Mouse (Mus musculus) liver, embryonic 13.5 days (tissue): Measurements from ENCODE around the gene Phox2b. TPM values are rescaled to one million over a fixed set of nuclear protein-coding genes. Genes with fewer than 3 reads are reported as not detected.

Experiments
- ATAC-seq: fragments of 200-750 bp; cut with Nextera tagmentation; 2 replicates; pipeline ENCODE4 v1.8.0; 2017; ENCODE audit warnings: low read depth, mild to moderate bottlenecking, moderate number of reproducible peaks, moderate library complexity
- DNase-seq: peaks from one replicate; pipeline ENCODE4 v3.0.0; 2022
- H3K27ac ChIP-seq: fragments of 300-500 bp; sonication (generic); 2 replicates; pipeline ENCODE4 v1.5.1; 2015; ENCODE audit warnings: moderate library complexity, mild to moderate bottlenecking, inconsistent platforms
- H3K27me3 ChIP-seq: fragments of 300-500 bp; sonication (generic); 2 replicates; pipeline ENCODE4 v1.6.1; 2015; ENCODE audit warnings: mild to moderate bottlenecking, inconsistent platforms
- H3K36me3 ChIP-seq: fragments of 300-500 bp; sonication (generic); 2 replicates; pipeline ENCODE4 v1.6.1; 2015; ENCODE audit warnings: mild to moderate bottlenecking, inconsistent platforms
- H3K4me1 ChIP-seq: fragments of 300-500 bp; sonication (generic); replicated peaks from 2 replicates; pipeline ENCODE4 v1.6.1; 2015; ENCODE audit warnings: inconsistent platforms
- H3K4me2 ChIP-seq: fragments of 300-500 bp; sonication (generic); 2 replicates; pipeline ENCODE4 v1.6.1; 2015; ENCODE audit warnings: inconsistent platforms, mild to moderate bottlenecking, moderate library complexity
- H3K4me3 ChIP-seq: fragments of 300-500 bp; sonication (generic); replicated peaks from 2 replicates; pipeline ENCODE4 v1.5.1; 2015; ENCODE audit warnings: mild to moderate bottlenecking, inconsistent platforms
- H3K9ac ChIP-seq: fragments of 300-500 bp; sonication (generic); 2 replicates; pipeline ENCODE4 v1.6.1; 2015; ENCODE audit warnings: mild to moderate bottlenecking, inconsistent platforms
- H3K9me3 ChIP-seq: fragments of 300-500 bp; sonication (generic); replicated peaks from 2 replicates; pipeline ENCODE4 v1.6.1; 2016; ENCODE audit warnings: inconsistent platforms
- WGBS: fragments of 180-500 bp; shearing (Covaris S2); methylation state at CpG from one replicate; pipeline ENCODE4 v1.1.7; 2015; ENCODE audit not compliant: insufficient replicate concordance; 5-methylcytosine and 5-hydroxymethylcytosine counted together
- polyA plus RNA-seq: library from polyadenylated mRNA; unstranded; fragments of >200 nt; fragmentation: Nextera tagmentation; extraction: Ambion mirVana; gene quantifications from 2 replicates; pipeline ENCODE4 v1.2.1, GENCODE M21; 2015

The Phox2b gene
- polyA plus RNA-seq, 1 experiment from 2014 or later, result 0.06 TPM

DNA sequence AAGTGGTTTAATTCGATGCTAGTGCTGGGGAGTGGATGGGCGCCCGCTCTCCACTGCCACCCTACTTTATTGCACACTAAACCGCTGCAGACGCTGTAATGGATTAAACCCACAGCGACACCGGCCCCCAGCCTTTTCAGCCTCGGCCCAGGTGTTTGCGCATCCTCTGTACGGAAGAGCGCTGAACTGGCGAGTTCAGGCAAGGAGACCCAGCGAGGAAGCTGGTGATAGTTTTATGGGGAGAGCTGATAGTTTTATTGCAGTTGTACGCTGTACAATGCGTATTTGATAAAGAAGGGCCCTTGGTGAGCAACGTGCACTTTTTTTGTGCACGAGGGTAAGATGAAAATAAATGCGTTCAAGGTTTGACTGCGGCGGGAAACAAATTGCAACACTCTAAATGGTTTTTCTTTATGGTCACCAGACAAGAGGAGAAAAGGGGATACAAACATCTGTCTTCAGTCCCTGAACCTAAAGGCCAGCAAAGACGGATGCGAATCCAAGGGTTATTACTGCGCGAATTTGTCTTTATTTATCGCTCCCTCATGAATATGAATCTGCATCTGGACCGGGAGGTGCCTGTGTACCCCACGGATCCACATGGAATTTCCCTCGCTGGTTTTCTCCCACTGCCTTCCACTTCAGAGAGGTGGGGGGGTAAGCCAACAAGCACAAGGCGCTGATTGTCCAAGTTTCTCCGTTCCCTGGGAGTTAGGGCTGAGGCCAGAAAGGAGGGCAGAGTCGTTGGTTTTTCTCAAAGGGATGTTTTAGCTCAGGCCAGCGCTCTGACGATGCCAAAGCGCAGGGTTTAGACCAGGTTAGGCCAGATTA is 1.7 kb upstream of the Phox2b start:
- DNase-seq, result no peak
- no peak overlapping the region for H3K9ac ChIP-seq
- no peak overlapping the region for H3K27ac ChIP-seq
- 3% methylated on average over 34 of the region's 34 CpGs for WGBS
- H3K4me2 ChIP-seq, result no peak overlapping the region
- H3K9me3 ChIP-seq, result no peaks in the 10 kb centered on the region
- ATAC-seq, result no peak
- peaks cover 94% of the 10 kb centered on the region for H3K27me3 ChIP-seq
- H3K4me3 ChIP-seq, result no peak overlapping the region
- no peaks in the 10 kb centered on the region for H3K36me3 ChIP-seq
- peaks cover 4% of the 10 kb centered on the region for H3K4me1 ChIP-seq

DNA sequence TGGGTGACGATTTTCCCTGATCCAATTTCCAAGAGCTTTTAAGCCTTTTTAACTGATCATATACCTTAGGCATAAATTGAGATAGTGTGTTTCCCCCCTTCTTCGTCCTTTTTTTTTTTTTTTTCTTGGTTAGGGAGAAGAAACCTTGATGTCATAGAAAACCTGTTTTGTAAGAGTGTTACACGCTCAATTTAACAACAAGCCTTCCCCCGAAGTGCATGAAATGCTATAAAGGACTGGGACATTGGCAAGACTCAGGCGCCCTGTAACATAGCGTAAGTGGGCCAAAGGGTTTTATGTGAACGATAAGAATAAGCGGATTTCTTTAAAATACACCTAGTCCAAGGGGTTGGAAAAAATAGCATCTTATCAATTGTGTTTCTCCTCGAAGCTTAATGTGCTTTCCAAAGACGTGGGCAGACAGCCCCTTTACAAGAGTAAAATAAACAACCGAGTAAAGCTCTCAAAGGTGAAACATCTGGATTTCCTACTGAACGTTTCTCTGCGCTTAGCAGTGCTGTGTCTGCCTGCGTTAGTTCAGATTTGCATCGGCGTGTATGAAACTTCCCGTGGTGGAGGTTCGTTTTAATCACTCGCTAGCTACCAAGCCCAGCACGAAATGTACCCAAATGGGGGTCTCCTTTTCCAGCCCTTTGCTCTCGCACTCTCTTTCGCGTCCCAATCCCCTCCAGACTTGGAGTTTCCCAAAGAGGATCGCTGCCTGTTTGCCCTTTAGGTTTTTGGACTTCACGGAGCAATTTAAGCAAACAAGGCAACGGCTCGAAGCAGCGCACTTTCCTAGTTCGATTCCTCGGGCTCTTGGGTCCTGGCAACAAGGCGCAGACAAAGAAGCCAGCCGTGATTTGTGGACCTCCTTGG is 531 bp upstream of the Phox2b start:
- Histone ChIP-seq H3K4me1 (peaks cover 4% of the 10 kb centered on the region), H3K27ac (no peak overlapping the region), H3K4me3 (no peak overlapping the region), H3K27me3 (peaks cover 100% of the 10 kb centered on the region), H3K9me3 (no peaks in the 10 kb centered on the region), H3K9ac (no peak overlapping the region), H3K4me2 (no peak overlapping the region), H3K36me3 (no peaks in the 10 kb centered on the region)
- no peak for ATAC-seq
- DNase-seq, result no peak
- WGBS, result 4% methylated on average over 32 of the region's 32 CpGs

DNA sequence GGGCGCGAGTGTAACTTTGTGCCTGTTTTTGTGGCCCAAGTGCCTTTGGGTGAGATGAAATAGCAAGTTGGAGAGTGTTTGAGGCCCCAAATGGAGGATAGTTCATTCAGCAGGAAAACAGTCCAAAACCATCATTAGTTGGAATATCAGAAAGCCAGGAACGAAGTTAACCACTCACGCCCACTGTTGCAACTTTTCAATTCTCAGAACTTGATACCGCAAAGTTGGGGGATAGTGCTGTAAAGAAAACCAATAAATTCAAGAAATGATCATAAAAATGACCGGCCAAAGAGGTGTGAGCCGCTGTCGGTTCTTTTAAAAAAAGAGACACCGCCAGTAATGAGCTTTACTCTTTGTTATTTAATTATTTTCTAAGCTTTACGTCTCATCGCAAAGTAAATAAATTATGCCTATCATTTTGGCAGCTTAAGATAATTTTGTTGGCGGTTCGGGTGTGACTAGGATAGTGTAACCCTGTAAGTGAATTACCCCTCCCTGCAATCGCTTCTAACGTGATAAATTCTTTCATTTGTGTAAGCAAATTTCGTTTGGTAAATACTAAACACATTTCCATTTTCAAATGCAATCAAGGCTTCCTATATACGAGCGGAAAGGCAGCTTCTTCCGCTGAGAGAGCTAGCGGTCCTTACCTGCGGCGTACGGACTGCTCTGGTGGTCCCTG is 909 bp downstream of the Phox2b start:
- Histone ChIP-seq H3K36me3 (no peaks in the 10 kb centered on the region), H3K4me3 (no peak overlapping the region), H3K27me3 (peaks cover 99% of the 10 kb centered on the region), H3K27ac (no peak overlapping the region), H3K9ac (no peak overlapping the region), H3K4me2 (no peak overlapping the region), H3K4me1 (peaks cover 4% of the 10 kb centered on the region), H3K9me3 (no peaks in the 10 kb centered on the region)
- DNase-seq (no peak), ATAC-seq (no peak)
- 4% methylated on average over 23 of the region's 23 CpGs for WGBS

DNA sequence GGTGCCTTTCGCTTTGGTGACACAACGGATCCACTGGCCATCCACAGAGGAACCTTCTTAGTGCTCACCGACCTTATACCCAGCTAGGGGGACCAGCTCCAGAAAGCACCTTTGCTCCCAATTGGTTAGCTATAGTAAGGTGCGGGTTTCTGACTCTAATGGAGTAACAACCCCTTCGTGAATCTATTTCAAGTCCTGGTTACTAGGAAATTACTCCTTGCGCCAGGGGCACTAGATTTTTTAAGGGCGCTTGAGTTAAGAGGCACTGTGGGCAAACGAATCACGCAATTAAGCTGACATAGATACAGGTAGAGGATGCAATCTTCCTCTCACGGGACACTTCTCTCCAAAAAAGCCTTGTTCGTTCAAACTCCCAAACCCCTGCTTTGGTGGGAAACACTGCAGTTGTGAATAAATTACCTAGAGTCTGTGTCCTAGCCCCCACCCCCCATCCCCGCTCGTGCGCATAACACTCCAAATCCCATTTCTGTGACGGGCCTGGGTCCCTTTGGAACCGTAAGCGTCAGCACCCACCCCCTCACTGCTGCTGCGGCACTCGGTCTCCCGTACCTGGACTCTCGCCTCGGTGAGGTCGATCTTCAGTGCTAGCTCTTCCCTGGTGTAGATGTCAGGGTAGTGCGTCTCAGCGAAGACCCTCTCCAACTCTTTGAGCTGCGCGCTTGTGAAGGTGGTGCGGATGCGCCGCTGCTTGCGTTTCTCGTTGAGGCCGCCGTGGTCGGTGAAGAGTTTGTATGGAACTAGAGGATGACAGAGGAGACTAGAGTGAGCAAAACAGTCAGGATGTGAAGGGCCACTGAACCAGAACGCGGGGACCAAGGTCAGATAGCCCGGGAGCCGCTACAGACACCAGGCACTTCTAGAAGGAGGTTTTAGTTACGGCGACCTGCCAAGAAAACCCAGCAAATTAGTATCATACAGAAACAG is 1.7 kb downstream of the Phox2b start:
- ATAC-seq (no peak), DNase-seq (no peak)
- no peaks in the 10 kb centered on the region for H3K36me3 ChIP-seq
- no peak overlapping the region for H3K27ac ChIP-seq
- no peak overlapping the region for H3K4me3 ChIP-seq
- no peaks in the 10 kb centered on the region for H3K9me3 ChIP-seq
- WGBS, result 3% methylated on average over 41 of the region's 41 CpGs
- no peak overlapping the region for H3K9ac ChIP-seq
- H3K27me3 ChIP-seq, result peaks cover 98% of the 10 kb centered on the region
- no peak overlapping the region for H3K4me2 ChIP-seq
- peaks cover 4% of the 10 kb centered on the region for H3K4me1 ChIP-seq

DNA sequence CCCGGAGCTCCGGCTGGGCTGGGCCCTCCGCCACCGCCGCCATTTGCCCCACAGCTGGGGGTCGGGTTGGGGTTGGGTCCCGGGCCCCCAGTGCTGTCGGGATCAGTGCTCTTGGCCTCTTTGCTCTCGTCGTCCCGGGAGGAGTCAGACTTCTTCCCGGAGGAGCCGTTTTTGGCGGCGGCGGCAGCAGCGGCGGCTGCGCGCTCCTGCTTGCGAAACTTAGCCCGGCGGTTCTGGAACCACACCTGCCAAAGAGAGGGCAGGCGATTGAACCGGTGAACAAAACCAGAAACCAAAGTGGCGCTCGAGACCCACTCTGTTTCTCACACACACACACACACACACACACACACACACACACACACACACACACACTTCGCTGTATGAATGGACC is 2.7 kb downstream of the Phox2b start:
- Histone ChIP-seq H3K4me2 (peak overlapping the region; percentile 50), H3K27ac (no peak overlapping the region), H3K9me3 (no peaks in the 10 kb centered on the region), H3K4me1 (peaks cover 4% of the 10 kb centered on the region), H3K36me3 (no peaks in the 10 kb centered on the region), H3K4me3 (peak overlapping the region; percentile 27; the same call in 1 of the 2 replicates), H3K9ac (no peak overlapping the region), H3K27me3 (peaks cover 97% of the 10 kb centered on the region)
- DNase-seq (no peak), ATAC-seq (no peak)
- WGBS, result under 1% methylated on average over 27 of the region's 28 CpGs

DNA sequence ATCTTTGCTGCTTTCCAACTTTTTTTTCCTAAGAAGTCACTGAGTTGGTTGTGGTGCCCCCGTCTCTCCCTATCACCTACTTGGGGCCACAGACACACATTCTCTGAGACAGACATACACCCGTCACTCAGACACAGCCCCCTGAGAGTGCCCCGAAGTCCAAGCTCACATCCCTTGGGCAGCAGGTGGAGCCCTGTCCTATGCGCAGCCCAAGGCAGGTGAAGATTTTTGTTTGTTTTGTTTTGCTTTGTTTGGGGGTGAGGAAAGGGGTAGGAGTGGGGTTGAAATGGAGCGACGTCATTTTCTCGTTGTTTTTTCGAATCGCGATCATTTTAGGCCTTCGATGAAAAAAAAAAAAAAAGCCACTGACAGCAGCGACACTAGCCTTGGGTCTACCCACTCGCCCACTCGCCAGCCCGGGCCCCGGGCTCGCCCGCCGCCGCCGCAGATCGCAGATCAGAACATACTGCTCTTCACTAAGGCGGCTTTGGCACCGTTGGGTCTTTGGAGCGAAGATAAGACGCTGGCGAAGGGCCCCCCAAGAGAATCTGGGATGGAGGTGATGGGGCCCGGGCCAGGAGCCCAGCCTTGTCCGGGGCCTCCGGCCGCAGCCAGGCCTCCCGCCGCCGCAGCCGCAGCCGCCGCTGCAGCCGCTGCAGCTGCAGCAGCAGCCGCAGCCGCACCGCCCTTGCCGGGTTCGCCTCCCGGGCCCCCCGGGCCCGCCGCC is 3.3 kb downstream of the Phox2b start:
- DNase-seq, result no peak
- Histone ChIP-seq H3K9me3 (no peaks in the 10 kb centered on the region), H3K36me3 (no peaks in the 10 kb centered on the region), H3K4me1 (peaks cover 4% of the 10 kb centered on the region), H3K4me2 (peak overlapping the region; percentile 50), H3K27ac (no peak overlapping the region), H3K9ac (no peak overlapping the region), H3K27me3 (peaks cover 93% of the 10 kb centered on the region), H3K4me3 (peak overlapping the region; percentile 27; the same call in 1 of the 2 replicates)
- 1% methylated on average over 46 of the region's 47 CpGs for WGBS
- no peak for ATAC-seq

DNA sequence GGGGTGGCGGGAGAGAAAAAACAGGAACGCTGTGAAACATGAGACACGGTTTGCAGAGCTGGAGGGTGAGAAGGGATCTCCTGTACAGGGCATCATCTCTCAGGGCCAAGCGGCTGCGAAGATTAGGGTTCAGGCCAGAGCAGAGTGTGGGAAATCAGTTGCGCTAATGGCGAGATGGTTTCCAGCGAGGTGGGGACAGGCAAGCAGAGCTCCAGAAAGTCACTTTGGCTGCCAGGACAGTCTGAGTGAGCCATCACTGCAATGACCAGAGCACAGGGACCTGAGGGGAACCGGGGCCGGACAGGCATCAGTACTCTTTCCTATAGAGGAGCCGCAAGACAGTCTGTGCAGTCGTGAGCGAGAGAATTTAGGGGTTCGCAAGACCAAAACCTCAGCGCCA is 3.9 kb downstream of the Phox2b start:
- no peak overlapping the region for H3K4me2 ChIP-seq
- no peaks in the 10 kb centered on the region for H3K36me3 ChIP-seq
- peaks cover 93% of the 10 kb centered on the region for H3K27me3 ChIP-seq
- H3K4me1 ChIP-seq, result peaks cover 4% of the 10 kb centered on the region
- WGBS, result 2% methylated on average over 15 of the region's 15 CpGs
- no peaks in the 10 kb centered on the region for H3K9me3 ChIP-seq
- DNase-seq (no peak), ATAC-seq (no peak)
- H3K4me3 ChIP-seq, result no peak overlapping the region
- no peak overlapping the region for H3K27ac ChIP-seq
- H3K9ac ChIP-seq, result no peak overlapping the region

DNA sequence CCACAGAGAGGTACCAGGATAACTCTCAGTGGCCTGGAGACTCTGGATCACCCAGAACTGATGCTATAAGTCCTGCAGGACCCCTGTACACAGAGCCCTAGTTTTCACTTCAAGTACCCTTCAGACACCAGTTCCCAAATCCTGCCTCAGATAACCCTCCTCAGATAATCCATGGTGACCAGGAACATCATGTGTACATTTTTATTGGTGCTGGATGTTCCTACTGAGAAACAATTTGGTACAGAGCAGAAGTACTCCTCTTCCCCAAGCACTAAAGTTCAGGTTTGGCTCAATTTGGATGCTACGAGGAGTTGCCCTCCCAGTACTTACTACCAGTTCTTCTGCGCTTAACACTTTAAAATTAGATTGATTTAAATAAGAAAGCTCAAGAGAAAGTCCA is 5.1 kb downstream of the Phox2b start:
- DNase-seq (no peak), ATAC-seq (no peak)
- Histone ChIP-seq H3K9ac (no peak overlapping the region), H3K36me3 (no peaks in the 10 kb centered on the region), H3K27me3 (peaks cover 82% of the 10 kb centered on the region), H3K9me3 (no peaks in the 10 kb centered on the region), H3K4me1 (peaks cover 4% of the 10 kb centered on the region), H3K4me3 (no peak overlapping the region), H3K27ac (no peak overlapping the region), H3K4me2 (no peak overlapping the region)
- 18% methylated on average over 2 of the region's 2 CpGs for WGBS

DNA sequence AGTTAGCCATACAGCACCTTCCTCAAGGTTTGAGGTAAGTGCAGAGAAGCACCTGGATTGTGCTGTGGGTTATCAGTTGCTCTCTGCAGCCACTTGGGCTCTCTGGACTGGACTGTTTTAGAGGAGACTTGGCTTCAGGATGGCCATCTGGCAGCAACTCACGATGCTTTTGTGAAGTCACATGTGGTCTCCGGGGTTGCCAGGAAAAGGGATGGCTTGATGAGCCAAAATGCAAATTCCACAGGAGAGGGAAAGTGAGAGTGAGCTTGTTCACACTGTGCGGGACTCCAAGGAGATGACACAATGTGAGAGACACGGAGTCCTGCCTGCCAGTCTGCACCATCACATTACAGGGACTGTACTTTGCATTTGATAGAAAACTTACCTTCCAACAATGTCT is 7.3 kb downstream of the Phox2b start:
- peaks cover 60% of the 10 kb centered on the region for H3K27me3 ChIP-seq
- no peak overlapping the region for H3K9ac ChIP-seq
- peaks cover 4% of the 10 kb centered on the region for H3K4me1 ChIP-seq
- H3K27ac ChIP-seq, result no peak overlapping the region
- no peak for ATAC-seq
- no peak for DNase-seq
- H3K4me2 ChIP-seq, result no peak overlapping the region
- H3K36me3 ChIP-seq, result no peaks in the 10 kb centered on the region
- no peak overlapping the region for H3K4me3 ChIP-seq
- H3K9me3 ChIP-seq, result no peaks in the 10 kb centered on the region
- WGBS, result 15% methylated on average over 4 of the region's 4 CpGs

DNA sequence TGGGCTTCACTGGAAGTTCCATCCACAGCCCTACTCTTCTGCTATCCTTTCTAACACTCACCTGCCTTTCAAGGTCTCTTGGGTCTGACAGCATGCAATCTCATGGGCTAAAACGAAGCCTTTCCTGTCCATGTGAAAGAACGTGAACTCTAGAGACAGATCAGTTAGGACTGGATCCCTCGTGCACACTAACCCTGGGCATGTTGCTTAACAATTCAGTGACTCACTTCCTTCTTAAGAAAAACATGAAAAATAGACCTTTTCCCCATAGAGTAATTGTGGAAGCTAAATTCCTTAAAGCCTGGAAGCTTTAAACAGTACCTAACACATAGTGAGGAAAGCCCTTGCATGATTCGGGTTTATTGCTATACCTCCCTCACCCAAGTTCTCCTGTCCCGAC is 8.2 kb downstream of the Phox2b start:
- Histone ChIP-seq H3K9me3 (no peaks in the 10 kb centered on the region), H3K9ac (no peak overlapping the region), H3K4me3 (no peak overlapping the region), H3K27ac (no peak overlapping the region), H3K4me2 (no peak overlapping the region), H3K4me1 (no peaks in the 10 kb centered on the region), H3K27me3 (peaks cover 51% of the 10 kb centered on the region), H3K36me3 (no peaks in the 10 kb centered on the region)
- ATAC-seq, result no peak
- 31% methylated on average over 5 of the region's 5 CpGs for WGBS
- DNase-seq, result no peak
